Mouse (Mus musculus): ENCODE data around the gene Fam183b. TPM values are rescaled to one million over a fixed set of nuclear protein-coding genes. Genes with fewer than 3 reads are reported as not detected.

Fam183b gene
- 20.7 and 23.2 TPM in 2 replicates for polyA plus RNA-seq (2015; fragmentation: Nextera tagmentation; extraction: Ambion mirVana)

DNA sequence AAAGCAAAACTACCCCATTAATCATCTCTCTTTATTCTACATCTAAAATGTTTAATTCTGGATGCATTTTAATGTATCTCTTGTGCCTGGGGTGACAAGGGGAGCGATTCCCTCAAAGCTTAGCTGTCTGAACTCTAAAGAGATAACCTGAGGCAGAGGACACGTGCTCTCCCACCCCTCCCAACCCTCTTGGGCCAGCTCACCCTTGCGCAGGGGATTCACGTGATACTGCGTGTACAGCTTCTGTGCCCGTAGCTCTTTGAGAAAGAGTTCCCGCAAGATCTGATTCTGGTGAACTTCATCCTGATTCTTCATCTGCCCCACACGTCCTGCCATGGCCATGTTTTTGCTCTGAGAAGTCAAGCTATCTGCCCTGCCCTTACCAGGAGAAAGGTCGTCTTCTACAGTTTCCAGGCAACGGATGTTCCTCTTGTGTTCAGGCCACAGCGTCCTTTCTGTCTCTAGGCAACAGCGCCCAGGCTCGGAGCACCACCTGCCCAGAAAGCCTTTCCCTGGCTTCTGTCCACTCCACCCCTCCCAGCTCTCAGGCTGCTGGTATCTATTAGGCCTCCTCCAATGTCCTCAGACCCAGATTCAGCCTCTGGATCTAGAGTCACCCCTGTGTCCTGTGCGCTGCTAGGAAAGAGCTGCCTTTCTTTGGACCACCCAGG lies at the start of gene Fam183b:
TSS of gene Fam183b (minus strand) at position 403 of the 671 bp plus-strand sequence.

DNA sequence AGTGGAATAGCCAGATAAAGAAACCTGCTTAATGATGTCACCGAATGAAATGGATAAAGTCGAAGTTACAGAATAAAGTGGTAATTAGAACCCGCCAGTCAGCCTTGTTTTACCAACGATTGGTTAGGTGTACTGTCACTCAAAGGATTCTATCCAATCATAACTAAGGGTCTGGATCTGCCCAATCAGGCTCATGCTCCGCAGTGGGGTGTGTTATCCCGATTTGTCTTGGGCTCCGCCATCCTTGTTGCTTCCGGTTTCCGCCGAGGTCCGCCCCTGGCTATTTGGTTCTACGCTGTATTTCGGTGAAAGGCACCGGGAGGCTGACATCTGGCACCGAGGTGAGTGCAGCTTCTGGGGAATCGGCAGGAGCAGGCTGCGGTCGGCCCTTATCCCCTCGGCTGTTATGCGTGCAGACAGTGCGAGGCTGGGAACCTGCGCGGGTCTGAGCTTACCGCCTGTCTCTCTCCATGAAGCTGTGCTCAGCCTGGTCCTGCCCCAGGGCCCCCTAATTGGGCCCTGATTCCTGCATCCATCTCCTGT lies 45.2 kb upstream of the Fam183b start, which contains the start of gene Gm12258:
TSS of gene Gm12258 (plus strand) at position 240 of the 543 bp plus-strand sequence.

DNA sequence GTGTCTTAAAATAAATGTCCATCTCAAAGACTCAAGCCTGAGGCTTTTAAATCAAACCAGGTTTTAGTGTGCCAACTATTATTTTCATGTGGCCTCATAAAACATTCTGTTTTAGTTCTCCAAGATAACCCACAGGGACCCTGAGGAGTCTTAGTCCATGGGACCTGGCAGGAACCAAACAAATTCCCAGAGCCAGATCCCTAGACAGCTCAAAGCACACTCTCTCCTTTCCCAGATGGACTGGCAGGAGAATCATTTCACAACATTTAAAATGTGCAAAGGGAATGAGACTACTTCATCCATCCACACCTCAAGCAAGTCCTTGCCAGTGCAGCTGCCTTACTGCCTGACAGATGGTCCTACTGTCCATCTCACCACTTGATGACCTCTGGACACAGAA lies 37.2 kb upstream of the Fam183b start, which contains the start of gene Olfr311:
TSS of gene Olfr311 (plus strand) at position 301 of the 400 bp plus-strand sequence.

DNA sequence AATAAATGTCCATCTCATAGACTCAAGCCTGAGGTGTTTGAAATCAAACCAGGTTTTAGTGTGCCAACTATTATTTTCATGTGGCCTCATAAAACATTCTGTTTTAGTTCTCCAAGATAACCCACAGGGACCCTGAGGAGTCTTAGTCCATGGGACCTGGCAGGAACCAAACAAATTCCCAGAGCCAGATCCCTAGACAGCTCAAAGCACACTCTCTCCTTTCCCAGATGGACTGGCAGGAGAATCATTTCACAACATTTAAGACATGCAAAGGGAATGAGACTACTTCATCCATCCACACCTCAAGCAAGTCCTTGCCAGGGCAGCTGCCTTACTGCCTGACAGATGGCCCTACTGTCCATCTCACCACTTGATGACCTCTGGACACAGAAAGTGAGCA lies 27.2 kb upstream of the Fam183b start, which contains the start of gene Olfr312:
TSS of gene Olfr312 (plus strand) at position 301 of the 400 bp plus-strand sequence.

DNA sequence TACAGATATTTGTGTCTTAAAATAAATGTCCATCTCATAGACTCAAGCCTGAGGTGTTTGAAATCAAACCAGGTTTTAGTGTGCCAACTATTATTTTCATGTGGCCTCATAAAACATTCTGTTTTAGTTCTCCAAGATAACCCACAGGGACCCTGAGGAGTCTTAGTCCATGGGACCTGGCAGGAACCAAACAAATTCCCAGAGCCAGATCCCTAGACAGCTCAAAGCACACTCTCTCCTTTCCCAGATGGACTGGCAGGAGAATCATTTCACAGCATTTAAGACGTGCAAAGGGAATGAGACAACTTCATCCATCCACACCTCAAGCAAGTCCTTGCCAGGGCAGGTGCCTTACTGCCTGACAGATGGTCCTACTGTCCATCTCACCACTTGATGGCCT lies 12.9 kb upstream of the Fam183b start, which contains the start of gene Olfr313:
TSS of gene Olfr313 (plus strand) at position 301 of the 400 bp plus-strand sequence.

DNA sequence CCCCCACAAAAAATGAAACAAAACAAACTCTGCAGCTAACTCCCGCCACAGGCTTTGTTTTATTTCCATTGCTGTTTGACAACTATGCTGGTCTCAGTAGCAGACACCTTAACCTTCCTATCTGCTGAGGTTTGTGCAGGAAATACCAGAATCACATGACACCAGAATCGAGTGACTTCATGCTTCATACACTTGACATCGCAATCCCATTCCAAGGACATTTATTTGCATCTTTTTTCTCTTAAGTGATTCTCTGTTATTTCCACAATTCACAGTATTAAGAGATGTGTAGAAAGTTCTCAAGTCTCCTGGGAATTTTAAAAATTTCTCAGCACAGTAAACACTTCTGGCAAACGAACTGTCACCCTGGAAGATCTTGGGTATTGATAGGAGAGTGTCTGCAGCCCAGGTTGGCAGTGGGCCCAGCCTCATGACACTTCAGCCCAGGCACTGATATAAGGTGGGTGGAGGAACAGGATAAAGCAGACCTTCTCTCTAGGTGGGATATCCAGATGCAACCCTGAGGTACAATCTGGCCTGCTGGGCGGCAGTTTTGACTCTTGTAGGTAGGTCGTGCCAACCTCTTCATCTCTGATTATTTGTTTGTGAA lies 19.2 kb downstream of the Fam183b start, which contains the start of gene Olfr314:
TSS of gene Olfr314 (plus strand) at position 473 of the 610 bp plus-strand sequence.

DNA sequence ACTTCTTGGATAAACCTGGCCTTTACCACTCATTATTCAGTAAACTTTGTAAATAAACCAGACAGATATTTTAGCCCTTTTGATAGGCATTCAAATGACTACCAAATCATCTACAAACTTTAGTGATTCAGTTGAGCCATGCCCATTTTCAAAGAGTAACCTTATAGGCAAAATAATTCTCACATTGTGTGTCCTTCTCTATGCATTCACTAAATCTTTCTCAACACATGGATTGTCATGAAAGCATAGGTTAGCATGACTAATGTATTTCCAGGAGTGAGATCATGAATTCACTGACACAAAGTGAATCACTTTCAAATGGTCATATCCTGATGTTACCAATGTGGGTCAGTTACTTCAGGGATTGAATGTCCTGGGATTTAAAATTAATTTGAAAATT lies 28.9 kb downstream of the Fam183b start, which contains the start of gene Olfr315:
TSS of gene Olfr315 (plus strand) at position 301 of the 400 bp plus-strand sequence.

DNA sequence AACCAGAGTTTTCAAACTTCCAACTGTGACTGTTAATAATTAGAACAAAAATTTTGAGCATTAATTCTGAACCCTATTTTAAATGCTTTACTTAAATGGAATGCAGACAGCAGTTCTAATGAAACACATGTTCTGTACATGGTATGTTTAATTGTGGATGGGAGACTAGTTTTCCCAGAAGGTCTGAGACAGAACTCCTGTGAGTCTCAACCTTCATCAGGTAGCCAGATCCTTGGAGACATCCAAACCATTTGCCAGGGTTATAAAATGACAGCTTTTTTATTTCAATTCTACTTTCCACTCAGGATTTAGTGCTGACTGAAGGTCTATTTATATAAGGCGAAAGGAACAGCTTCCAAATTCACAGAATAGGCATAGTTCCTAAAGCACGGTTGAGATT lies 49.3 kb downstream of the Fam183b start, which contains the start of gene Olfr316:
TSS of gene Olfr316 (plus strand) at position 301 of the 400 bp plus-strand sequence.

Other genes with a start within 250 kb of the Fam183b start
- gene Olfr328, start 246.3 kb downstream of the Fam183b start, polyA plus RNA-seq (2015; fragmentation: Nextera tagmentation; extraction: Ambion mirVana), result 0.24 and 0.77 TPM in 2 replicates
- 0.25 TPM in 1 of 2 replicates, not detected in the other for gene Olfr224, start 231.4 kb downstream of the Fam183b start, polyA plus RNA-seq (2015; fragmentation: Nextera tagmentation; extraction: Ambion mirVana)
- gene Olfr325, start 224.2 kb downstream of the Fam183b start, polyA plus RNA-seq (2015; fragmentation: Nextera tagmentation; extraction: Ambion mirVana), result 0.20 TPM in 1 of 2 replicates, not detected in the other
- not detected in 2 replicates for gene Olfr324, start 206.8 kb downstream of the Fam183b start, polyA plus RNA-seq (2015; fragmentation: Nextera tagmentation; extraction: Ambion mirVana)
- gene 2210407C18Rik, start 185.9 kb downstream of the Fam183b start, polyA plus RNA-seq (2015; fragmentation: Nextera tagmentation; extraction: Ambion mirVana), result 2.0 TPM in 1 of 2 replicates, not detected in the other
- not detected in 2 replicates for gene Olfr323, start 171.5 kb downstream of the Fam183b start, polyA plus RNA-seq (2015; fragmentation: Nextera tagmentation; extraction: Ambion mirVana)
- gene Trim58, start 161.5 kb downstream of the Fam183b start, polyA plus RNA-seq (2015; fragmentation: Nextera tagmentation; extraction: Ambion mirVana), result 0.20 and 1.0 TPM in 2 replicates
- gene Olfr322, start 143.2 kb downstream of the Fam183b start, polyA plus RNA-seq (2015; fragmentation: Nextera tagmentation; extraction: Ambion mirVana), result not detected in 2 replicates
- gene Olfr320, start 120.9 kb downstream of the Fam183b start, polyA plus RNA-seq (2015; fragmentation: Nextera tagmentation; extraction: Ambion mirVana), result not detected in 2 replicates
- gene Olfr319, start 102.8 kb downstream of the Fam183b start, polyA plus RNA-seq (2015; fragmentation: Nextera tagmentation; extraction: Ambion mirVana), result not detected in 2 replicates
- gene Olfr318, start 77.9 kb downstream of the Fam183b start, polyA plus RNA-seq (2015; fragmentation: Nextera tagmentation; extraction: Ambion mirVana), result not detected in 2 replicates
- not detected in 2 replicates for gene Olfr317, start 62.7 kb downstream of the Fam183b start, polyA plus RNA-seq (2015; fragmentation: Nextera tagmentation; extraction: Ambion mirVana)
- not detected in 2 replicates for gene Olfr316, start 49.2 kb downstream of the Fam183b start, polyA plus RNA-seq (2015; fragmentation: Nextera tagmentation; extraction: Ambion mirVana)
- not detected in 2 replicates for gene Olfr315, start 28.8 kb downstream of the Fam183b start, polyA plus RNA-seq (2015; fragmentation: Nextera tagmentation; extraction: Ambion mirVana)
- gene Olfr314, start 19.0 kb downstream of the Fam183b start, polyA plus RNA-seq (2015; fragmentation: Nextera tagmentation; extraction: Ambion mirVana), result not detected in 2 replicates
- not detected in 2 replicates for gene Olfr313, start 13.0 kb upstream of the Fam183b start, polyA plus RNA-seq (2015; fragmentation: Nextera tagmentation; extraction: Ambion mirVana)
- gene Olfr312, start 27.3 kb upstream of the Fam183b start, polyA plus RNA-seq (2015; fragmentation: Nextera tagmentation; extraction: Ambion mirVana), result not detected in 2 replicates
- not detected in 2 replicates for gene Olfr311, start 37.3 kb upstream of the Fam183b start, polyA plus RNA-seq (2015; fragmentation: Nextera tagmentation; extraction: Ambion mirVana)
- gene Gm12258, start 45.2 kb upstream of the Fam183b start, polyA plus RNA-seq (2015; fragmentation: Nextera tagmentation; extraction: Ambion mirVana), result 4.3 and 5.0 TPM in 2 replicates
- gene 2810021J22Rik, start 65.3 kb upstream of the Fam183b start, polyA plus RNA-seq (2015; fragmentation: Nextera tagmentation; extraction: Ambion mirVana), result 4.5 and 5.1 TPM in 2 replicates
- gene Zfp39, start 102.3 kb upstream of the Fam183b start, polyA plus RNA-seq (2015; fragmentation: Nextera tagmentation; extraction: Ambion mirVana), result 4.0 and 4.4 TPM in 2 replicates
- gene Btnl10, start 115.9 kb upstream of the Fam183b start, polyA plus RNA-seq (2015; fragmentation: Nextera tagmentation; extraction: Ambion mirVana), result 0.63 TPM in 1 of 2 replicates, not detected in the other
- 206 and 211 TPM in 2 replicates for gene Rnf187, start 137.0 kb upstream of the Fam183b start, polyA plus RNA-seq (2015; fragmentation: Nextera tagmentation; extraction: Ambion mirVana)
- gene Hist3h2ba, start 147.0 kb upstream of the Fam183b start, polyA plus RNA-seq (2015; fragmentation: Nextera tagmentation; extraction: Ambion mirVana), result 41.7 and 56.5 TPM in 2 replicates
- 32.6 and 35.6 TPM in 2 replicates for gene Hist3h2a, start 152.7 kb upstream of the Fam183b start, polyA plus RNA-seq (2015; fragmentation: Nextera tagmentation; extraction: Ambion mirVana)
- 0.19 TPM in 2 replicates for gene Trim17, start 152.7 kb upstream of the Fam183b start, polyA plus RNA-seq (2015; fragmentation: Nextera tagmentation; extraction: Ambion mirVana)
- gene Trim11, start 176.1 kb upstream of the Fam183b start, polyA plus RNA-seq (2015; fragmentation: Nextera tagmentation; extraction: Ambion mirVana), result 10.5 and 18.0 TPM in 2 replicates

All from adrenal gland, postnatal 0 days (tissue).